Mouse (Mus musculus) ovary, adult 18-20 months (tissue): ENCODE results near the gene Cybrd1.

Experiments
- DNase-seq: peaks from one replicate; pipeline ENCODE4 v3.0.0; 2022; ENCODE audit warnings: low spot score, mixed read lengths

Gene Cybrd1

GRCm38 (mm10) chr2:71117797-71118708 lies at the start of gene Cybrd1:
TSS of gene Cybrd1 (plus strand) at chr2:71117923.
- no peak for DNase-seq

- DNase-seq: no peak
These were observed 46.1 kb upstream of the Cybrd1 start for GRCm38 (mm10) chr2:71071601-71072000.

DNA sequence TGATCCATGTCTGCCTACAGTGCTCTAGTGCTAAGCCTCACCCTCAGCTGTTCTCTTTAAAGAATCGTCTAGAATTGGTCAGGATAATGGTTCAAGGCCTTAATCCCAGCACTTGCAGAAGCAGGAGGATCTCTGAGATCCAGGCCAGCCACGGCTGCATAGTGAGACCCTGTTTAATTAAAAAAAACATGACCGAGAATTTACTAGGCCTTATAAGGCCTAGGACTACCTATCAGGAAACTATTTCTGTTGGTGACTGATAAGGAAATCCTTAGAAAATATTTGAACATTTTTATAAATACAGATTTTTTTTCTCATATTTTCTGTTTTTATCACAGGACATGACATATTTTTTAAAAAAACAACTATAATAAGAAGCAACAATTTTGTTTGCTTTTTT lies 44.4 kb upstream of the Cybrd1 start:
- no peak for DNase-seq

DNA sequence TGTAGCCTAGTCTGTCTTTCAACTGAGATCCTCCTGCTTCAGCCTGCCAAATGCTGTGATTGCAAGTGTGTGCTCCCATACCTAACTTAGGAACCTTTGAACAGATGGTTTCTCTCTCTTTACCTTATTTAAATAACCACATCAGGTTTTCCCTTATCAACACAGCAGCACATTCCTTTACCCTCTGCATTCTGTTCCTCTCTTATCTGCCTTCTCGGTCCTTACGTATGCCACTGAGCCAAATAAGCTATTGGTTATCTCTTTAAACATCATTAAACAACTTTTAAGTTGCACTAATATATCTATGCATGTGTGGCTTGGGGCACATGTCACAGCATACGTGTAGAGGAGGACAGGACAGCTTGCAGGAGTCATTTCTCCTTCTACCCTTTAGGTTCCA lies 43.9 kb upstream of the Cybrd1 start:
- DNase-seq: no peak

DNA sequence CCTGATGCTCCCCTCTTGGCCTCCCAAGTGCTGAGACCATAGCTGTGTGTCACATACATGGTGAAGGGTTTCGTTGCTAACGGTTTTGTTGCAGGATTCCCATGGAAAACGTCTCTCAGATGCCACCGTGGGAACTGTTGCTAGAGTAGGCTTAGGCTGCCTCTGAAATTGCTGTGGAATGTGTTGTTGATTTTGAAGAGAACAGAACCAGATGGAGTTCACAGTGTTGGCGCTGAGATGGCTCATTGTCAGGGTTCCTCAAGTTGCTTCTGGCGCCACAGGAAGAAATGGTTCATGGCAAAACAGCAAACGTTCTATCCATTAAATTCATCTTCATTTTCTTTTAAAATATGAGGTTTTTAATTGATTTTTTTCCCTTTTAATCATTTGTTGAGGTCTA lies 35.3 kb upstream of the Cybrd1 start:
- no peak for DNase-seq

DNA sequence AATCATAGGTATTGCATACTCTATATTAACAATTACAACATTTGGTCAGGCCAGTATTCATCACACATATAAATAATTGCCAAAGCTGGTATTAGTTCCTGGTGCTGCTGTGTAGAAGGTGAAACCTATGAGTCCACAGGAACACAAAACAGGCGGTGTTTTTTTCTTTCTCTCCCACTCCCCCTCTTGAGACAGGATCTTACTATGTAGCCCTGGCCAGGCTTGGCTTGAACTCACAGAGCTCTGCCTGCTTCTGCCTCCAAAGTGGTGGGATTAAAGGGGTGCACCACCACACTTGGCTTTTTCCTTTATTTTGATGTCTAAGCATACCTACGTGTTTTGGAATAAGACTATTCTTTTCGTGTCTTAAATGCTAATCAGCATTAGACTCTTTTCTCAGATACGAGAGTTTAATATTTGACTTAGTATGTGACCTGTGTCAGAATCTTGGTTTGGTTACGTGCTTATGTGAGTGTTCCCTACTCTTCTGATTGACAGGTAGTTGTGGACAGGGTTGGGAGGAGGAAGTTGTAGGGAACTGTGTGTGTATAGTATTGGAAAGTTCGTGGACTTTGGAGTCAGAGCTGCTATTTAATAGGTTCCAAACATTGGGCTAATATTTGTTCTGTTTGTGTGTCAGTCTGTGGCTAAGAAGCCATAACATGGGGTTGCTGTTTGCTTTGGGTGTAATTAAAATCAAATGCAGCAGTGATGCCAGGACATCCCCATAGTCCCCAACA lies 34.1 kb upstream of the Cybrd1 start:
- DNase-seq: no peak

DNA sequence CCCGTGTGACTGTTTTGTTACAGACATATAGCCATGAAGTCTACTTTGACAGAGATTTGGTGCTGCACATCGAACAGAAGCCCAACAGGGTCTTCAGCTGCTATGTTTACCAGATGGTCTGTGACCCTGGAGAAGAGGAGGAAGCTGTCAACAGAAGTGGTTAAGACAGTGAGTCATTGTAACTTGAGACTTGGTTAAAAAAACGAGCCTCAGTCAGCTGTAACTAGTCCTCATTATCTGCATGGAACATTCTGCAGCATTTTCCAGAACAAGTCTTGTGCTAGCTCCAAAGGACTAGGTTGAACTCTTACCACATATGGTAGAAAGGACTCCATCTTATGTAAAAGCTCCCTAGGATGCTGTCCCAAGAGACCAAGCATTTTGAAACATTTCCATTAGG lies 28.0 kb upstream of the Cybrd1 start:
- no peak for DNase-seq

GRCm38 (mm10) chr2:71090660-71091445 lies 26.9 kb upstream of the Cybrd1 start:
- DNase-seq: no peak

DNA sequence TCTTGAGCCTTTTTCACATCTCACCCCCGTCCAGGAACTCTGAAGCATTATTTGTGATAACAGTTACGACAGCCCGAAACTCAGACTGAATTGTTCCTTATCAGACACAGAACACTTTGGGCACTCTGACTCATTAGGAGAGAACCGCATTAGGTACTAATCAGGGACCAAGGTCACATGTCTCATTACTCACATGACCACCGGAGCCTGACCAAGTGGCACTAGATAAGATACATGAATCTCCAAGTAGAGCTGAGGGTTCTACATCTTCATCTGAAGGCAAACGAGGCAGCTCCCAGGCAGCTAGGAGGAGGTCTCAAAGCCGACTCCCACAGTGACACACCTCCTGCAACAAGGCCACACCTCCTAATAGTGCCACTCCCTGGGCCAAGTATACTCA lies 21.6 kb upstream of the Cybrd1 start:
- no peak for DNase-seq

DNA sequence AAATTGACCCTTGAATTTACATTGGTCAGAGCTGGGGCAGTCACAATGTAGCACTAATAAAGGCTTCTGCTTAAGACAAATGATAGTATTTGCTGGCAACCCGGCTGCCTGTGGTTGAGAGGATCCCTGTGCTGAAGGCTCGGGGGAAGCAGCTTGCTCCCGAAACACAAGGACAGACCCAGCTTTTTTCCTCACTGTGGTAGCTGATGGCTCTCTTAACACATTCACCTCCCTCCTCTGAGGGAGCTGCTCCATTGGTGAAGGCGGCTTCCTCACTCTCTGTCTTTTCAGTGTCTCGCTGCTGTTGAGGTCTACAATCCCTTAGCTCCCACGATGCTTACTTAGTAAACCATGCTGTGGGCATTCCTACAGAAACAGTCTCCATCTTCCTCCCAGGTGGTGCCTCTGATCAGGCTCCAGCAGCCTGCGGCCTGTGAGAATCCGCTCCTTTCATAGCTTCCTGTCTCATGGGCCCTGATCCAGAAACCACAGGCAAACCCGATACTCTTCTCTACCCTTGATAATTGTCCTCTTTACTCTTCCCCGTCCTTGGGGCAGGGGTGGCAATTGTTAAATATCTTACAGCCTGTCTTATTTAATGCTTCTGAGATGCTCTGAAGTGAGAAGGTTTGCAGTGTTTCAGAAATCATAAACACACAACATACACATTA lies 15.0 kb upstream of the Cybrd1 start:
- DNase-seq: no peak

GRCm38 (mm10) chr2:71103292-71103680 lies 14.4 kb upstream of the Cybrd1 start:
- no peak for DNase-seq

DNA sequence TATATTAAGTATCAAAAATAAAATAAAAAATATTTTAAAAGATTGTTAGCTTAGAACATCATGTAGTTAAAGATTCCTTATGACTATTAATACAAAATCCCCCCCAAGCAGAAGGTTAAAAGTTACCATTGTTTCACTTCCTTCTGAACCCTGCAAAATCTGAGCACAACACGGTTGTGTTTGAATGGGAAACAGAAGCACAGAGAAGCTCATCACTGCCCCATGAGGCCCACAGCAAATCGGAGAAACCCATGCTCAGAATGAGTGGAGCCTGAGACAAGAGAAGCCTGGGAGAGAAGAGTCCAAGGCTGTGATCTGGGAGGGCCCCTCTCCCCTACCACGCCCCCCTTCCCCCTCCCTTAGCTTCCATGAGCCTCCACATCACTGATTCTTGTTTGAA lies 13.0 kb upstream of the Cybrd1 start:
- no peak for DNase-seq

DNA sequence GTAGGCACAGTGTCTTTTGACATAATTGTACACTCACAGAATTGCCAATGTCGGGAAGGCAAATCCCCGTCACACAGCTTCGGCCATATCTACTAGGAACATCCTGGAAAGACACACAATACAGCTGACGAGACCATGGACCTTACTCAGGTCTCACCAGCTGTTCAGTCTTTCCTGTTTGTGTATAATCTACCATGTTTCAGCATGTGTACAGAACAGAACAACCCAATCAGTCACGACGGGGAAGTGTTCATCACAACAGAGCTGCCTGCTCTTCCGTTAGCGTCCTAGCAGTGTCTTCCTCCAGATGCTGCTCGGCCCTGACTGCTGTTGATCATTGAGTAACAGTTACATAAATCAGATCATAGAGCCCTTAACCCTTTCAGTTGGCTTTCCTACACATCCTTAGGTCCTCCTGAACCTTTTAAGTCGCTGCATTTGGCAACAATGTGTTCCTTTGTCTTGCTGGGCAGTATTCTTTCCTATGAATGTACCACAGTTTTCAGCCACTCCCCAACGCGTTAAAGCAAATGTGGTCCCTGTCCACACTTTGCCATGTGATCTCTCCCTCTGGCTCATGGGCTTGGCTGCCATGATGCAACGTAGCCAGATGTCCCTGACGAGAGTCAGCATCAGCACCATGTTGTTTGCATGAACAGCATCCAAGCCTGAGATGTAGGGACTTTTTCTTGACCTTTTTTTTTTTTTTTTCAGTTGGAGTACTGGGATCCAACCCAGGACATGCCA lies 12.1 kb upstream of the Cybrd1 start:
- DNase-seq: no peak

- no peak for DNase-seq
These were observed 10.5 kb upstream of the Cybrd1 start for GRCm38 (mm10) chr2:71107225-71107624.

DNA sequence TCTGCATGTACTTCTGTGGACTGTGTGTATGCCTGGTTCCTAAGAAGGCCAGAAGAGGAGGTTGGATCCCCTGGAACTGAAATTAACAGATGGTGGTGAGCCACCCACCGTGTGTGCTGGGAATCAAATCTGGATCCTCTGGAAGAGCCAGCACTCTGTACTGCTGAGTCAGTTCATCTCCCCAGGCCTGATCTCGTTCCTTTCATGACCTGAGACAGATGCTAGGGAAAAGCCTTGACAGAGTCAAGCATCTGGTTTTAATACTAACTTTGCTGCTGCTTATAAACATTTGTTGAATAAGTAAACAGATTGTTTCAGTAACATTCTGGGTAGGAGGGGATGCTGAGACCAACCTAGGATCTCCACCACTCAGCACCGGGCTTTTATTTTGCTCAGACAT lies 9.2 kb upstream of the Cybrd1 start:
- no peak for DNase-seq

DNA sequence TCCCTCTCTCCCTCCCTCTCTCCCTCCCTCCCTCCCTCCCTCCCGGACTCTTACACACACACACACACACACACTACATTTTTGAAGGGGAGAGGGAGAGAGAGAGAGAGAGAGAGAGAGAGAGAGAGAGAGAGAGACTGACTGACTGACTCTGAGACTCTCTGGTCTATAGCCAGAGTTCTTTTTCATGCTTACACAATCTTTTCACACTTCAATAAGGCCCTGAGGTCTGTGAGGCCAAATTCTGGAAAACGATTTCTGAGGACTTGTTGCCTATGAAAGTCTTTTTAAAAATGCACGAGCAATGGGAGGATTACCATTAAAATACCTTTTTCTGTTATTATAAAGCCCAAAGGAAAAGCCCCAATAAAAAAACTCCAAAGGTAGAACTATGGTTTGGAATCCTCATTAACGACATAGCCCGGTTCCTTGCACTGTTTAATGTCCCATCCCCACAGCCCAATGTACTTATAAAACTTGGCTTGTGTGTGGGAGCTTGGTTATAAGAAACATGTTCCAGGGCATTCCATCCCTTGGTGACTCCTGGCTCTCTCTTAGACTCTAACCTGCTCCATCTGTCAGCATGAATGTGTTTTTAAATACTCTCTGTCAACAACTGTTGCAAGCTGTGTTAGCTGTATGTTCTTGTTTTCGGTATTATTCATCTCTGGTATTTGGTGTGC lies 4.1 kb upstream of the Cybrd1 start:
- no peak for DNase-seq

DNA sequence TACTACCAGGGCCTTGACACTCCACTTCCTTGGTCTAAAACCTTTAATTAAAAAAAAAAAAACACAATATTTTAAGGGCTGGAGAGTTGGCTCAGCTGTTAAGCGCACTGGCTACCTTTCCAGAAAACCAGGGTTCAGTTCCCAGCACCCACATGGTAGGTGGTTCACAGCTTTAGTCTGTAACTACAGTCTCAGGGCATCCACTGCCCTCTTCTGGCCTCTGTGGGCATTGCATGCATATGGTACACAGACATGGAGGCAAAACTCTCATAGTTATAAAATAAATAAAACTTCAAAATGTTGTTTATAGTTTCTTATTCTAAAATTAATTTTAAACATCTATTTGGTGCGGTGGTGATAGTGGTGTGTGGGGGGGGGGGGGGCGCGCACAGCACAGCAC lies 1.6 kb upstream of the Cybrd1 start:
- DNase-seq: no peak

DNA sequence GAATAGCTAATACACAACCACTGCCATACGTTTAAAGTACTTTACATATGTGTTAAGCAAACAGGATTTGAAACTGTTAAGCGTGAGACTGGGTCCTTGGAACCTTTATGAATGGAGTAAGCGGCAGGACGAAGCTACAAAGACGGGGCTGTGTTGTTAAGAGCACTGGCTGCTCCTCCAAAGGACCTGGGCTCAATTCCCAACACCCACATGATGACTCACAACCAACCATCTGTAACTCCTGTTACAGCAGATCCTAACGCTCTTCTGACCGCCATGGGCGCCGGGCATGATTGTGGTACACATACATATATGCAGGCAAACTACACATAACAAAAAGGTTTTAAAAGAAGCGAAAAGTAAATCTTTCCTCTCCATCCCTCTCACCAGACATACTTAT lies 3.1 kb downstream of the Cybrd1 start:
- no peak for DNase-seq

DNA sequence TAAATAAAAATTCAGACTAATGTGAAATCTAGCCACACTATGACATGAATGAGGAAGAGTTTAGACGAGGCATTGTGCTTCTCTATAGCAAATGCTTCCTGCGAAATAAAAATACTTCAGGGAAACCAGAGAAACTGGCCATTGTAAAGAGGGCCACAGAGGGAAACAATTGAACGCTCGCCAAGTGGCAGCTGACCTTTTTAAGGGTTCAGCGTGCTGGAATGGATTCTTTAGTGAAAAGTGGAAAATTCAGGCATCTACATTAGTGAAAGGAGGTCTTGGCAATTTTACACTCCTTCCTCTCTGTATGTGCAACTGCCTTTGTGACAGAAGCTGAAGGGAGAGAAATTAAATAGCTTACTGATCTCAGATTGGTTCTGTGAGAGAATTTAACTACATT lies 3.7 kb downstream of the Cybrd1 start:
- no peak for DNase-seq

- DNase-seq: no peak
These were observed 4.7 kb downstream of the Cybrd1 start for GRCm38 (mm10) chr2:71122268-71123029.
